Mouse (Mus musculus) embryonic facial prominence, embryonic 11.5 days (tissue): Measurements from ENCODE around the gene Tmem163. TPM values are rescaled to one million over a fixed set of nuclear protein-coding genes. Genes with fewer than 3 reads are reported as not detected.

Experiments
- ATAC-seq: fragments of 200-750 bp; cut with Nextera tagmentation; replicated peaks from 2 replicates; pipeline ENCODE4 v1.8.0; 2017; ENCODE audit warnings: low read depth; ENCODE audit not compliant: insufficient number of reproducible peaks, low FRiP score, low TSS enrichment
- DNase-seq: peaks from one replicate; pipeline ENCODE4 v3.0.0-alpha.2; 2015; ENCODE audit warnings: low spot score
- H3K27ac ChIP-seq: fragments of 300-500 bp; sonication (generic); replicated peaks from 2 replicates; pipeline ENCODE4 v1.5.1; 2014; ENCODE audit warnings: mild to moderate bottlenecking, low read depth, low read length, control low read depth
- H3K27me3 ChIP-seq: fragments of 300-500 bp; sonication (generic); 2 replicates; pipeline ENCODE4 v1.6.1; 2014; ENCODE audit warnings: mild to moderate bottlenecking, low read length, moderate library complexity, mixed read lengths; ENCODE audit not compliant: control insufficient read depth, insufficient read depth
- H3K36me3 ChIP-seq: fragments of 300-500 bp; sonication (generic); replicated peaks from 2 replicates; pipeline ENCODE4 v1.6.1; 2014; ENCODE audit warnings: low read depth, mild to moderate bottlenecking, low read length, moderate library complexity, mixed read lengths; ENCODE audit not compliant: control insufficient read depth, insufficient read depth
- H3K4me1 ChIP-seq: fragments of 300-500 bp; sonication (generic); 2 replicates; pipeline ENCODE4 v1.6.1; 2014; ENCODE audit warnings: low read length, mixed read lengths; ENCODE audit not compliant: control insufficient read depth, insufficient read depth
- H3K4me2 ChIP-seq: fragments of 300-500 bp; sonication (generic); 2 replicates; pipeline ENCODE4 v1.6.1; 2014; ENCODE audit warnings: low read depth, mild to moderate bottlenecking, control low read depth, low read length, moderate library complexity
- H3K4me3 ChIP-seq: fragments of 300-500 bp; sonication (generic); 2 replicates; pipeline ENCODE4 v1.5.1; 2014; ENCODE audit warnings: low read depth, low read length, control low read depth
- H3K9ac ChIP-seq: fragments of 300-500 bp; sonication (generic); replicated peaks from 2 replicates; pipeline ENCODE4 v1.6.1; 2014; ENCODE audit warnings: mild to moderate bottlenecking, control low read depth, low read length
- H3K9me3 ChIP-seq: fragments of 300-500 bp; sonication (generic); replicated peaks from 2 replicates; pipeline ENCODE4 v1.6.1; 2016; ENCODE audit warnings: mild to moderate bottlenecking, low read length, inconsistent platforms, mixed read lengths; ENCODE audit not compliant: control insufficient read depth
- WGBS: fragments of 180-500 bp; shearing (Covaris S2); extraction: QIAGEN DNeasy Blood & Tissue Kit; methylation state at CpG from one replicate; pipeline ENCODE4 v1.1.7; 2014; 5-methylcytosine and 5-hydroxymethylcytosine counted together
- polyA plus RNA-seq: library from polyadenylated mRNA; unstranded; fragments of >200 nt; fragmentation: Nextera tagmentation; extraction: Ambion mirVana; gene quantifications from 2 replicates; pipeline ENCODE4 v1.2.1, GENCODE M21; 2014

Gene Tmem163
- polyA plus RNA-seq, 1 experiment from 2014 or later = 9.5 TPM

GRCm38 (mm10) chr1:127514479-127514878 is 164.9 kb downstream of the Tmem163 start:
- no peak for DNase-seq
- Histone ChIP-seq H3K4me1 (no peaks in the 10 kb centered on the region), H3K4me2 (no peak overlapping the region), H3K27me3 (no peaks in the 10 kb centered on the region), H3K4me3 (no peak overlapping the region), H3K9ac (no peak overlapping the region), H3K36me3 (no peaks in the 10 kb centered on the region), H3K9me3 (no peaks in the 10 kb centered on the region), H3K27ac (no peak overlapping the region)
- ATAC-seq = no peak
- WGBS = 82% methylated on average over 3 of the region's 3 CpGs

- no peaks in the 10 kb centered on the region for H3K36me3 ChIP-seq
- DNase-seq = no peak
- no peak overlapping the region for H3K27ac ChIP-seq
- WGBS = 84% methylated on average over 3 of the region's 3 CpGs
- no peak for ATAC-seq
- no peak overlapping the region for H3K4me2 ChIP-seq
- H3K27me3 ChIP-seq = no peaks in the 10 kb centered on the region
- H3K9ac ChIP-seq = no peak overlapping the region
- H3K9me3 ChIP-seq = no peaks in the 10 kb centered on the region
- H3K4me1 ChIP-seq = no peaks in the 10 kb centered on the region
- H3K4me3 ChIP-seq = no peak overlapping the region
Observed at GRCm38 (mm10) chr1:127513664-127514063, 165.7 kb downstream of the Tmem163 start.

- no peaks in the 10 kb centered on the region for H3K36me3 ChIP-seq
- ATAC-seq = no peak
- WGBS = 88% methylated on average over 8 of the region's 8 CpGs
Observed at GRCm38 (mm10) chr1:127513140-127513539, 166.2 kb downstream of the Tmem163 start.

GRCm38 (mm10) chr1:127512709-127513108 is 166.6 kb downstream of the Tmem163 start:
- Histone ChIP-seq H3K9ac (no peak overlapping the region), H3K27ac (no peak overlapping the region), H3K4me2 (no peak overlapping the region), H3K27me3 (no peaks in the 10 kb centered on the region), H3K4me1 (no peaks in the 10 kb centered on the region), H3K36me3 (no peaks in the 10 kb centered on the region), H3K4me3 (no peak overlapping the region), H3K9me3 (no peaks in the 10 kb centered on the region)
- DNase-seq = no peak
- 77% methylated on average over 6 of the region's 6 CpGs for WGBS
- no peak for ATAC-seq

More at GRCm38 (mm10) chr1:127513140-127513539, 166.2 kb downstream of the Tmem163 start:
- no peak for DNase-seq
- Histone ChIP-seq H3K4me3 (no peak overlapping the region), H3K27ac (no peak overlapping the region), H3K27me3 (no peaks in the 10 kb centered on the region), H3K4me2 (no peak overlapping the region), H3K9me3 (no peaks in the 10 kb centered on the region), H3K4me1 (no peaks in the 10 kb centered on the region), H3K9ac (no peak overlapping the region)

GRCm38 (mm10) chr1:127511362-127511761 is 168.0 kb downstream of the Tmem163 start:
- H3K36me3 ChIP-seq = no peaks in the 10 kb centered on the region

GRCm38 (mm10) chr1:127508921-127509320 is 170.4 kb downstream of the Tmem163 start:
- H3K27me3 ChIP-seq = no peaks in the 10 kb centered on the region
- no peaks in the 10 kb centered on the region for H3K36me3 ChIP-seq
- no peak overlapping the region for H3K4me2 ChIP-seq
- H3K9ac ChIP-seq = no peak overlapping the region
- ATAC-seq (no peak), DNase-seq (no peak)
- 85% methylated on average over 8 of the region's 8 CpGs for WGBS
- H3K4me3 ChIP-seq = no peak overlapping the region
- H3K27ac ChIP-seq = no peak overlapping the region
- H3K9me3 ChIP-seq = no peaks in the 10 kb centered on the region
- H3K4me1 ChIP-seq = no peaks in the 10 kb centered on the region

More at GRCm38 (mm10) chr1:127511362-127511761, 168.0 kb downstream of the Tmem163 start:
- H3K9me3 ChIP-seq = no peaks in the 10 kb centered on the region
- WGBS = 85% methylated on average over 6 of the region's 6 CpGs
- DNase-seq = no peak
- no peaks in the 10 kb centered on the region for H3K4me1 ChIP-seq
- no peaks in the 10 kb centered on the region for H3K27me3 ChIP-seq
- no peak for ATAC-seq
- no peak overlapping the region for H3K4me2 ChIP-seq
- H3K4me3 ChIP-seq = no peak overlapping the region
- H3K27ac ChIP-seq = no peak overlapping the region
- H3K9ac ChIP-seq = no peak overlapping the region

- ATAC-seq = no peak
- H3K9me3 ChIP-seq = no peaks in the 10 kb centered on the region
- DNase-seq = no peak
- H3K27ac ChIP-seq = no peak overlapping the region
- no peak overlapping the region for H3K9ac ChIP-seq
- no peak overlapping the region for H3K4me3 ChIP-seq
- H3K36me3 ChIP-seq = no peaks in the 10 kb centered on the region
- H3K4me1 ChIP-seq = no peaks in the 10 kb centered on the region
- 84% methylated on average over 16 of the region's 16 CpGs for WGBS
- H3K27me3 ChIP-seq = no peaks in the 10 kb centered on the region
- no peak overlapping the region for H3K4me2 ChIP-seq
Observed at GRCm38 (mm10) chr1:127508067-127508739, 171.1 kb downstream of the Tmem163 start.

GRCm38 (mm10) chr1:127507042-127507650 is 172.2 kb downstream of the Tmem163 start:
- no peaks in the 10 kb centered on the region for H3K27me3 ChIP-seq
- DNase-seq (no peak), ATAC-seq (no peak)
- H3K4me3 ChIP-seq = no peak overlapping the region
- H3K27ac ChIP-seq = no peak overlapping the region
- H3K4me2 ChIP-seq = no peak overlapping the region
- H3K9ac ChIP-seq = no peak overlapping the region
- no peaks in the 10 kb centered on the region for H3K36me3 ChIP-seq
- no peaks in the 10 kb centered on the region for H3K4me1 ChIP-seq
- 78% methylated on average over 10 of the region's 10 CpGs for WGBS
- H3K9me3 ChIP-seq = no peaks in the 10 kb centered on the region
